Mouse (Mus musculus) cerebellum, adult 9-11 months (tissue): ENCODE measurements around the gene Grid2ip.

ENCODE experiments used
- DNase-seq: peaks from one replicate; pipeline ENCODE4 v3.0.0; 2022

Grid2ip gene

DNA sequence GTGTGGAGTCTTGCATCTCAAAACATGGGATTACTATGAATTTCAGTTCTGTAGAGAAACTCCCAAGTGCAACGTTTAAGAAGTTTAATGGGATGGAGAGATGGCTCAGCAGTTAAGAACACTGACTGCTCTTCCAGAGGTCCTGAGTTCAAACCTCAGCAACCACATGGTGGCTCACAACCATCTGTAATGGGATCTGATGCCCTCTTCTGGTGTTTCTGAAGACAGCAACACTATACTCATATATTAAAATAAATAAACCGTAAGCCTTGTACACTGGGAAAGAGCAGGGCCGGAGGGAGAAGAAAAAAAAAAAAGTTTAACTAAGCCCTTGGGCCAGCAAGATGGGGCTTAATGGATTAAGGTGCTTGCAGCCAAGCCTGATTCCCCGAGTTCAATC, 65.9 kb downstream of the Grid2ip start:
- no peak for DNase-seq

DNA sequence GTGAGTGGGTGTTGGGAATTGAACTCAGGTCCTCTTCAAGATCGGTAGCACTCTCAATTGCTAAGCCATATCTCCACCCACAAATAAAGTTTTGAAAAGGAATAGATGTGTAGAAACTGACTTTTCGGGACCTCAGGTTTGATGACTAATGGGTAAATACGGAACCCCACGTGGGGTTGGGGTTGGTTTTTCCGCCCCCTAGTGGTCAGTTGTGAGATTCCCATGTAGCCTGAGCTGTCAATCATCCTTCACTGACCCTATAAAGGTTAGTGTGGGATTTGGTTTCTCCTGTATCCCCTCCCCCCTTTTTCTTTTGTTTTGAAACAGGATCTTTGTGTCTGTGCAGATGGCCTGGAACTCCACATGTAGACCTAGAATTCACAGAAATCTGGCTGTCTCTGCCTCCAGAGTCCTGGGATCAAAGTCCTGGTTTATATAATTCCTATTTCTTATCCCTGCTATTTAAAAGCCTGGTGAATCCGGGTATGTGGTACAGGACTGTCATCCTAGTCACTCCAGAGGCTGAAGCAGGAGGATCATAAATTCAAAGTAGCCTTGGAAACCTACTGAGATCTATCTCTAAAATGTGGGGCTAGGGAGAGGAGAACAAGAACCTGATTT, 66.9 kb downstream of the Grid2ip start:
- DNase-seq = peak; percentile 39

DNA sequence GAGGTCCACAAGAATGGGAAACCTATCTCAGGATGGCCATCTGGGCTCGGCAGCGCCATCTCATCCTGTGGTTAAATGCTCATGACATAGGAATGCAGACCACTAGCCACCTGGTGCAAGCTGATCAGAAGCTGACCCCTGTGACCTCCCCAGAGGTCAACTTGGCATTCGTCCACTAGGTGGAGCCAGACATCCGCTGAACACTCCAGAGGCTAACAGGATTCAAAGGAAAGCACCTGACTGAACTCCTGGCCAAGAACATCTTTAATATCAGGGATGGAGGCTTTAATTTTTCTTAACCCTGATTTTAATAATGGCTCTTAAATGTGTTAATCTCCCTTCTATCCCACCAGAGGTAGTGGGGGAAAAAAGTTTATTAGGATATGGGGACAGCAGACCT, 77.3 kb downstream of the Grid2ip start:
- DNase-seq = peak; percentile 32

DNA sequence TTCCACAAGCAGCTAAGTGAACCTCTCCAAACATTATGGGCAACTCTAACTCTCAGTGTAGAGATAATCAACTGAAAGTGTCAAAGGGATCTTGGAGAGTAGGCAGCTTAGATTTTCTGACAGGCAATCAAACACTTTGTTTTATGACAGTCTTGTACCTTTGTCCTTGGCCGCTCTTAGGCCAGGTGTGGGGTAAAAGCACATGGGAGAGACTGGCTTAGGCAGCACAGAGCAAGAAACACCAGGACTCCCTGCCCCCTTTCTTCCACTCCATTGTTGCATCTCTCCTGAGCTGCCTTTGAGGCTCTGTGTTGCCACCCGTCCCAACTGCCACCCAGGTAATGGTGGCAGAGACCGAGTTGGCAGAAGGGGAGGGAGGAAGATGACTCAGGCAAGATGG, 84.2 kb downstream of the Grid2ip start:
- DNase-seq = no peak

DNA sequence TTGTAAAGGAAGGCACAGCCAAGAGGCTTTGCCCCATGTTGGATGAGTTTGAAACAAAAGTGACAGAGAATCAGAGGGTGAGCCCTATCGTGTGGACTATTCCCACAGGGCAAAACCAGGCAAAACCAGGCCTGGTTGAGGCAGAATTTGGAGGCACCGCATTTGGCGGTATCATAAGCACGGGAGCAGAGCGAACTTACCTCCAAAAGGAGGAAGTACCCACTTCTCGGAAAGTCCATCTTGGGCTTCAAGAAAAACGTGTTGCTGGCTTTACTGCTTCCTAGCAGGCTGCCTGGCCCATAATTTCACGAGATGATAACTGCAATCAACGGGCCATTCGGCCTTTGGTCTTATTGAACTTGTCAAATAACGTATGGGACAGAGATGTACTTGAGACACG, 84.6 kb downstream of the Grid2ip start:
- no peak for DNase-seq
